Mouse (Mus musculus) limb, embryonic 14.5 days (tissue): ENCODE measurements around the gene Trpc4. TPM values are rescaled to one million over a fixed set of nuclear protein-coding genes. Genes with fewer than 3 reads are reported as not detected.

Experiments
- ATAC-seq: fragments of 200-750 bp; cut with Nextera tagmentation; 2 replicates; pipeline ENCODE4 v1.8.0; 2017; ENCODE audit warnings: low read depth, moderate number of reproducible peaks, moderate TSS enrichment; ENCODE audit not compliant: low FRiP score
- DNase-seq: peaks from one replicate; pipeline ENCODE4 v3.0.0-alpha.2; 2015; ENCODE audit warnings: low spot score
- H3K27ac ChIP-seq: fragments of 300-500 bp; sonication (generic); replicated peaks from 2 replicates; pipeline ENCODE4 v1.5.1; 2014; ENCODE audit warnings: low read depth, mild to moderate bottlenecking, low read length, moderate library complexity, mixed read lengths
- H3K27me3 ChIP-seq: fragments of 300-500 bp; sonication (generic); 2 replicates; pipeline ENCODE4 v1.6.1; 2014; ENCODE audit warnings: low read length, mixed read lengths; ENCODE audit not compliant: control insufficient read depth, insufficient read depth
- H3K36me3 ChIP-seq: fragments of 300-500 bp; sonication (generic); 2 replicates; pipeline ENCODE4 v1.6.1; 2014; ENCODE audit warnings: mild to moderate bottlenecking, low read length, moderate library complexity, mixed read lengths; ENCODE audit not compliant: control insufficient read depth, insufficient read depth
- H3K4me1 ChIP-seq: fragments of 300-500 bp; sonication (generic); 2 replicates; pipeline ENCODE4 v1.6.1; 2014; ENCODE audit warnings: antibody characterized with exemption, low read length, mixed read lengths; ENCODE audit not compliant: control insufficient read depth, insufficient read depth
- H3K4me2 ChIP-seq: fragments of 300-500 bp; sonication (generic); replicated peaks from 2 replicates; pipeline ENCODE4 v1.6.1; 2014; ENCODE audit warnings: low read depth, mild to moderate bottlenecking, low read length, moderate library complexity; ENCODE audit not compliant: severe bottlenecking
- H3K4me3 ChIP-seq: fragments of 300-500 bp; sonication (generic); replicated peaks from 2 replicates; pipeline ENCODE4 v1.5.1; 2014; ENCODE audit warnings: low read length
- H3K9ac ChIP-seq: fragments of 300-500 bp; sonication (generic); 2 replicates; pipeline ENCODE4 v1.6.1; 2014; ENCODE audit warnings: mild to moderate bottlenecking, low read depth, low read length, moderate library complexity; ENCODE audit not compliant: severe bottlenecking
- H3K9me3 ChIP-seq: fragments of 300-500 bp; sonication (generic); 2 replicates; pipeline ENCODE4 v1.6.1; 2016; ENCODE audit warnings: low read length; ENCODE audit not compliant: control insufficient read depth
- POLR2A ChIP-seq: fragments of 200-500 bp; IDR thresholded peaks from 2 replicates; pipeline ENCODE4 v1.8.0; 2012; ENCODE audit warnings: inconsistent platforms, mild to moderate bottlenecking, moderate library complexity, borderline replicate concordance; ENCODE audit not compliant: insufficient read depth, insufficient read length; ENCODE audit errors: extremely low read depth
- WGBS: fragments of 180-500 bp; shearing (Covaris S2); extraction: QIAGEN DNeasy Blood & Tissue Kit; methylation state at CpG from one replicate; pipeline ENCODE4 v1.1.7; 2014; 5-methylcytosine and 5-hydroxymethylcytosine counted together
- polyA plus RNA-seq, 2 experiments: library from polyadenylated mRNA; depleted of rRNA in 1 of 2; stranded (reverse) in 1 of 2; unstranded in 1 of 2; fragments of >200 nt; fragmentation: Nextera tagmentation in 1 of 2; extraction: Ambion mirVana in 1 of 2; gene quantifications; 2 replicates each; pipeline versions ENCODE4 v1.2.1 to v1.2.3; 2012 to 2014

Trpc4 gene
- polyA plus RNA-seq, 2 experiments, result 0.97 to 1.7 TPM

- Histone ChIP-seq H3K4me2 (no peak overlapping the region), H3K4me1 (0 out of 2 replicates have a peak, but pooled peaks cover 3% of the 10 kb centered on the region), H3K36me3 (no peaks in the 10 kb centered on the region), H3K9ac (no peak overlapping the region), H3K27ac (no peak overlapping the region), H3K9me3 (no peaks in the 10 kb centered on the region), H3K4me3 (no peak overlapping the region), H3K27me3 (no peaks in the 10 kb centered on the region)
- no peak for ATAC-seq
- WGBS, result 60% methylated on average over 5 of the region's 5 CpGs
- DNase-seq, result no peak
- no peak for TF ChIP-seq POLR2A
Observed at GRCm38 (mm10) chr3:54204386-54204785, 48.6 kb downstream of the Trpc4 start.

GRCm38 (mm10) chr3:54210112-54210511 is 54.3 kb downstream of the Trpc4 start:
- no peak overlapping the region for H3K27ac ChIP-seq
- ATAC-seq (no peak), DNase-seq (no peak)
- H3K4me1 ChIP-seq, result no peaks in the 10 kb centered on the region
- H3K9me3 ChIP-seq, result no peaks in the 10 kb centered on the region
- H3K4me3 ChIP-seq, result no peak overlapping the region
- no peak for TF ChIP-seq POLR2A
- 60% methylated on average over 3 of the region's 3 CpGs for WGBS
- H3K9ac ChIP-seq, result no peak overlapping the region
- H3K4me2 ChIP-seq, result no peak overlapping the region
- no peaks in the 10 kb centered on the region for H3K27me3 ChIP-seq
- H3K36me3 ChIP-seq, result no peaks in the 10 kb centered on the region

- DNase-seq (no peak), ATAC-seq (no peak)
- TF ChIP-seq POLR2A, result no peak
- Histone ChIP-seq H3K4me1 (no peaks in the 10 kb centered on the region), H3K27me3 (no peaks in the 10 kb centered on the region), H3K27ac (no peak overlapping the region), H3K9me3 (no peaks in the 10 kb centered on the region), H3K36me3 (no peaks in the 10 kb centered on the region), H3K4me2 (no peak overlapping the region), H3K4me3 (no peak overlapping the region), H3K9ac (no peak overlapping the region)
- 76% methylated on average over 1 of the region's 1 CpGs for WGBS
Observed at GRCm38 (mm10) chr3:54211441-54211840, 55.6 kb downstream of the Trpc4 start.

GRCm38 (mm10) chr3:54222549-54222948 is 66.7 kb downstream of the Trpc4 start:
- H3K27me3 ChIP-seq, result no peaks in the 10 kb centered on the region
- 72% methylated on average over 8 of the region's 8 CpGs for WGBS
- ATAC-seq (no peak), DNase-seq (no peak)
- no peak overlapping the region for H3K27ac ChIP-seq
- no peaks in the 10 kb centered on the region for H3K9me3 ChIP-seq
- no peak overlapping the region for H3K4me2 ChIP-seq
- no peaks in the 10 kb centered on the region for H3K36me3 ChIP-seq
- no peaks in the 10 kb centered on the region for H3K4me1 ChIP-seq
- no peak overlapping the region for H3K4me3 ChIP-seq
- H3K9ac ChIP-seq, result no peak overlapping the region
- TF ChIP-seq POLR2A, result no peak

- Histone ChIP-seq H3K9me3 (no peaks in the 10 kb centered on the region), H3K36me3 (no peaks in the 10 kb centered on the region), H3K9ac (no peak overlapping the region), H3K27me3 (no peaks in the 10 kb centered on the region), H3K27ac (no peak overlapping the region), H3K4me1 (no peaks in the 10 kb centered on the region), H3K4me2 (no peak overlapping the region), H3K4me3 (no peak overlapping the region)
- WGBS, result 22% methylated on average over 4 of the region's 4 CpGs
- ATAC-seq, result no peak
- no peak for DNase-seq
- no peak for TF ChIP-seq POLR2A
Observed at GRCm38 (mm10) chr3:54228463-54228862, 72.6 kb downstream of the Trpc4 start.

- 71% methylated on average over 5 of the region's 5 CpGs for WGBS
- no peak for TF ChIP-seq POLR2A
- H3K9me3 ChIP-seq, result peaks cover 7% of the 10 kb centered on the region; the same call in 1 of the 2 replicates
- H3K27ac ChIP-seq, result no peak overlapping the region
- ATAC-seq (no peak), DNase-seq (no peak)
- H3K36me3 ChIP-seq, result no peaks in the 10 kb centered on the region
- H3K4me1 ChIP-seq, result no peaks in the 10 kb centered on the region
- H3K4me2 ChIP-seq, result no peak overlapping the region
- H3K9ac ChIP-seq, result no peak overlapping the region
- H3K4me3 ChIP-seq, result no peak overlapping the region
- H3K27me3 ChIP-seq, result no peaks in the 10 kb centered on the region
Observed at GRCm38 (mm10) chr3:54238891-54239290, 83.1 kb downstream of the Trpc4 start.
